Mouse (Mus musculus) lung, embryonic 14.5 days (tissue): ENCODE measurements at regions not wholly inside any gene's neighbourhood (a gene's known extent, or its start where the extent isn't known, plus 50 kb on each side); places are given as distances from the start of the nearest gene placed in this dataset.
A peak's percentile ranks its signal among the peaks of the same experiment; 100 is the strongest.

ENCODE experiments used
- ATAC-seq: fragments of 200-750 bp; cut with Nextera tagmentation; 2 replicates; pipeline ENCODE4 v1.8.0; 2017; ENCODE audit warnings: mild to moderate bottlenecking, moderate TSS enrichment, moderate library complexity; ENCODE audit not compliant: insufficient read depth
- DNase-seq: peaks from one replicate; pipeline ENCODE4 v3.0.0-alpha.2; 2015
- H3K27ac ChIP-seq: fragments of 300-500 bp; sonication (generic); 2 replicates; pipeline ENCODE4 v1.5.1; 2014; ENCODE audit warnings: low read depth, mild to moderate bottlenecking, moderate library complexity
- H3K27me3 ChIP-seq: fragments of 300-500 bp; sonication (generic); 2 replicates; pipeline ENCODE4 v1.6.1; 2014; ENCODE audit warnings: low read length, control low read depth; ENCODE audit not compliant: insufficient read depth
- H3K36me3 ChIP-seq: fragments of 300-500 bp; sonication (generic); 2 replicates; pipeline ENCODE4 v1.6.1; 2014; ENCODE audit warnings: control low read depth; ENCODE audit not compliant: insufficient read depth
- H3K4me1 ChIP-seq: fragments of 300-500 bp; sonication (generic); 2 replicates; pipeline ENCODE4 v1.6.1; 2014; ENCODE audit warnings: antibody characterized with exemption, control low read depth; ENCODE audit not compliant: insufficient read depth
- H3K4me2 ChIP-seq: fragments of 300-500 bp; sonication (generic); 2 replicates; pipeline ENCODE4 v1.6.1; 2014; ENCODE audit warnings: mild to moderate bottlenecking
- H3K4me3 ChIP-seq: fragments of 300-500 bp; sonication (generic); 2 replicates; pipeline ENCODE4 v1.5.1; 2014; ENCODE audit warnings: low read depth, low read length
- H3K9ac ChIP-seq: fragments of 300-500 bp; sonication (generic); 2 replicates; pipeline ENCODE4 v1.6.1; 2014
- H3K9me3 ChIP-seq: fragments of 300-500 bp; sonication (generic); 2 replicates; pipeline ENCODE4 v1.6.1; 2016; ENCODE audit warnings: low read depth, low read length, control low read depth
- CTCF ChIP-seq: IDR thresholded peaks from 2 replicates; pipeline ENCODE4 v1.5.1; 2016; ENCODE audit warnings: antibody characterized with exemption, low read depth
- WGBS: fragments of 180-500 bp; shearing (Covaris S2); extraction: QIAGEN DNeasy Blood & Tissue Kit; methylation state at CpG from one replicate; pipeline ENCODE4 v1.1.7; 2014; 5-methylcytosine and 5-hydroxymethylcytosine counted together

DNA sequence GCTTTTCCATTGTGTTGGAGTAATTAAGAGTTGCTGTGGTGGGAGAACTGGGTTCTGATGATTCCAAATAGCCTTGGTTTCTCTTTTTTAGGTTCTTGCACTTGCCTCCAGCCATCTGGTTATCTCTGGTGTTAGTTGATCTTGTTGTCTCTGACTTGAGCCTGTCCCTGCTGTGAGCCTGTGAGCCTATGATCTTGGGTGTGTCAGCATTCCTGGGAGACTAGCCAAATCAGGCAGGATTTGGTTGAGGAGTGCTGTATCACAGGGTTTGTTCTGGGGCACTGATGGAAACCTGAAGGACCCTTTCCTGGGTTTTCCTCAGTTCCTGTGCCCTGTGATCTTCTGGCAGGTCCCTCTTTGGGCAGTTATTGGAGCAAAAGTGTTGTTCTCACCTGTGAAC, 406.8 kb upstream of the Ppp6c start:
- no peak for TF ChIP-seq CTCF
- Histone ChIP-seq H3K4me3 (no peak overlapping the region), H3K27me3 (no peaks in the 10 kb centered on the region), H3K4me1 (no peaks in the 10 kb centered on the region), H3K9me3 (no peaks in the 10 kb centered on the region), H3K36me3 (no peaks in the 10 kb centered on the region), H3K4me2 (no peak overlapping the region), H3K9ac (no peak overlapping the region), H3K27ac (no peak overlapping the region)
- ATAC-seq (no peak), DNase-seq (no peak)

DNA sequence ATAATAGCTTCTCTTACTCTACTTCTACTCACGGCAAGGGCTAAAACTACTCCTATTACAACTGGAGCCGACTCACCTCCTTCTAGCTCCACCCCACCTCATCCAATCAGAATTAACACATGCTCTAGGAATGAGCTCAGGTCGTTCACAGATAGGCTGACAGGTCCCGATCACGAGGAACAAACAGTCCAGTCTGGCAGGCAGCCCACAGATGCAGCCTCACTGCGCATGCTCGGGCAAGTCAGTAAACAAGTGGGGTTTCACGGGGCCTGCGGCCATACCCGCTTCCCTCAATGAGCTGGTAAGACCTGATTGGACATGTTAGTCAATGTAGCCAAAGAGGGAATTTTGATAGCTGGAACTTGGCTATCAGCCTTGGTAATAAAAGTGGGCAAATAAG, 388.0 kb upstream of the Ppp6c start:
- 69% methylated on average over 10 of the region's 10 CpGs for WGBS
- Histone ChIP-seq H3K36me3 (no peaks in the 10 kb centered on the region), H3K4me2 (no peak overlapping the region), H3K4me3 (no peak overlapping the region), H3K9me3 (no peaks in the 10 kb centered on the region; the same call in 1 of the 2 replicates), H3K9ac (no peak overlapping the region), H3K27me3 (no peaks in the 10 kb centered on the region), H3K4me1 (no peaks in the 10 kb centered on the region), H3K27ac (no peak overlapping the region)
- TF ChIP-seq CTCF = no peak
- ATAC-seq = no peak
- DNase-seq = no peak

DNA sequence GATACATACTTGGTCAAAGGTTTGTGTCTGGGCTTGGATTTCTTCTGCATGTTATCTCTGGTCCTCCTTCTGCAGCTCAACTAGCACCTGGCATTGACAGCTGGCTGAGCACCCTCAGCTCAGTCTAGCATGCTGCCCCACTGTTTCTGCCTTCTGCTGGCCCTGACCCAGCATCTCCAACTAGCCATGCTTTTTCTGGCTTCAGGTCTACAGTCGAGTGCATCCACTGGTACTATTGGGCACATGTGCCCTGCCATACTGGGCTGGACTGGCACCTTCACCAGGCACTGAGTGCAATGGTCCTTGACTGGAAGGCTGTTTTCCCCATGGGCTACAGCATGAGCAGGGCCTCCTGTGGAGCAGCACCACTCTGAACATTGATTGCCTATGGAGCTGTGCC, 386.6 kb upstream of the Ppp6c start:
- Histone ChIP-seq H3K4me2 (no peak overlapping the region), H3K9ac (no peak overlapping the region), H3K27me3 (no peaks in the 10 kb centered on the region), H3K4me1 (no peaks in the 10 kb centered on the region), H3K27ac (no peak overlapping the region), H3K36me3 (no peaks in the 10 kb centered on the region), H3K9me3 (no peaks in the 10 kb centered on the region; the same call in 1 of the 2 replicates), H3K4me3 (no peak overlapping the region)
- TF ChIP-seq CTCF = no peak
- no peak for DNase-seq
- no peak for ATAC-seq
- 72% methylated on average over 1 of the region's 1 CpGs for WGBS

- H3K36me3 ChIP-seq = no peaks in the 10 kb centered on the region
- no peak for TF ChIP-seq CTCF
- H3K4me3 ChIP-seq = no peak overlapping the region
- no peak for ATAC-seq
- WGBS = 68% methylated on average over 2 of the region's 2 CpGs
- DNase-seq = no peak
- no peak overlapping the region for H3K27ac ChIP-seq
- H3K9me3 ChIP-seq = no peaks in the 10 kb centered on the region; the same call in 1 of the 2 replicates
- H3K4me2 ChIP-seq = no peak overlapping the region
- no peaks in the 10 kb centered on the region for H3K4me1 ChIP-seq
- no peaks in the 10 kb centered on the region for H3K27me3 ChIP-seq
- H3K9ac ChIP-seq = no peak overlapping the region
Observed at GRCm38 (mm10) chr2:39612236-39612635, 386.0 kb upstream of the Ppp6c start.

- DNase-seq = no peak
- no peak overlapping the region for H3K27ac ChIP-seq
- no peaks in the 10 kb centered on the region for H3K36me3 ChIP-seq
- TF ChIP-seq CTCF = no peak
- no peaks in the 10 kb centered on the region for H3K4me1 ChIP-seq
- no peak overlapping the region for H3K4me3 ChIP-seq
- no peak overlapping the region for H3K4me2 ChIP-seq
- ATAC-seq = no peak
- H3K9me3 ChIP-seq = no peaks in the 10 kb centered on the region
- H3K9ac ChIP-seq = no peak overlapping the region
- H3K27me3 ChIP-seq = no peaks in the 10 kb centered on the region
Observed at GRCm38 (mm10) chr2:39602256-39602655, 376.0 kb upstream of the Ppp6c start.

- H3K9ac ChIP-seq = no peak overlapping the region
- H3K27me3 ChIP-seq = no peaks in the 10 kb centered on the region
- no peak overlapping the region for H3K27ac ChIP-seq
- ATAC-seq (peak; percentile 54; the same call in 1 of the 2 replicates), DNase-seq (peak; percentile 18)
- no peak overlapping the region for H3K4me2 ChIP-seq
- H3K36me3 ChIP-seq = no peaks in the 10 kb centered on the region
- TF ChIP-seq CTCF = no peak
- H3K4me1 ChIP-seq = no peaks in the 10 kb centered on the region
- WGBS = 64% methylated on average over 1 of the region's 1 CpGs
- no peak overlapping the region for H3K4me3 ChIP-seq
- no peaks in the 10 kb centered on the region for H3K9me3 ChIP-seq
Observed at GRCm38 (mm10) chr2:39558193-39558592, 331.9 kb upstream of the Ppp6c start.

DNA sequence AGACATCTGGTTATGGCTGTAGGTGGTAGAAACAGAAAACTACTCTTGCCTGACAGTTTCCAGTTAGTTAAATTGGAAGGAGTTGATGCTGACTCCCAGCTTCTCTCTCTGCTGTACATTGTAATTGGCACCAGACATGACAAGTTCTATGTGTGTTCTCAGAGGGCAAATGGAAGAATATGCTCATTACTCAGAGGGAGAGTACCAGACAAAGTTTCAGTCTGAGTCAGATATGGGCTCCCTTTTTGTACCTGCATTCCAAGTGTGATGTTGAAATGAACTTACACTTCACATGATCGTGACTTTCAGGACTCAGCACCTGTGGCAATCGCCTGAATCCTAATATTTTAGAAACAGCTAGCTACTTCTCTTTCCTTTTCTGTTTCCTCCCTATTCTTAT, 281.7 kb upstream of the Ppp6c start:
- Histone ChIP-seq H3K9me3 (no peaks in the 10 kb centered on the region), H3K27ac (no peak overlapping the region), H3K27me3 (no peaks in the 10 kb centered on the region), H3K4me3 (no peak overlapping the region), H3K9ac (no peak overlapping the region), H3K36me3 (no peaks in the 10 kb centered on the region), H3K4me1 (no peaks in the 10 kb centered on the region), H3K4me2 (no peak overlapping the region)
- no peak for TF ChIP-seq CTCF
- 80% methylated on average over 2 of the region's 2 CpGs for WGBS
- ATAC-seq (no peak), DNase-seq (no peak)

- ATAC-seq (no peak), DNase-seq (no peak)
- no peak for TF ChIP-seq CTCF
- Histone ChIP-seq H3K36me3 (no peaks in the 10 kb centered on the region), H3K27me3 (no peaks in the 10 kb centered on the region), H3K9ac (no peak overlapping the region), H3K4me1 (no peaks in the 10 kb centered on the region), H3K27ac (no peak overlapping the region), H3K9me3 (no peaks in the 10 kb centered on the region), H3K4me2 (no peak overlapping the region), H3K4me3 (no peak overlapping the region)
- WGBS = 48% methylated on average over 12 of the region's 12 CpGs
Observed at GRCm38 (mm10) chr2:39483208-39483912, 257.1 kb upstream of the Ppp6c start.
